Mouse (Mus musculus) liver, adult 2 months (tissue): Measurements from ENCODE around the gene Taar6.

Source experiments
- CTCF ChIP-seq: fragments of 200-500 bp; IDR thresholded peaks from 2 replicates; pipeline ENCODE4 v1.5.1; 2011; ENCODE audit warnings: low read depth, low read length, control low read depth
- POLR2A ChIP-seq: fragments of 200-500 bp; IDR thresholded peaks from 2 replicates; pipeline ENCODE4 v1.6.1; 2011; ENCODE audit warnings: low read length, control low read depth; ENCODE audit not compliant: insufficient read depth; ENCODE audit errors: extremely low read depth

- no peak for TF ChIP-seq CTCF
- no peak for TF ChIP-seq POLR2A
These were observed 22.0 kb downstream of the Taar6 start for GRCm38 (mm10) chr10:23963444-23963843.
